Mouse (Mus musculus): ENCODE measurements around the gene Fam206a. TPM values are rescaled to one million over a fixed set of nuclear protein-coding genes. Genes with fewer than 3 reads are reported as not detected.
A peak's percentile ranks its signal among the peaks of the same experiment; 100 is the strongest.

The Fam206a gene
- total RNA-seq, 2 experiments from 2014 or later, result 17.5 to 18.1 TPM

- Histone ChIP-seq H3K4me3 (no peak overlapping the region), H3K27ac (no peak overlapping the region)
- intact Hi-C loops (cut with DNase I), result no loop called here
- no peak for TF ChIP-seq CTCF (IDR thresholded peaks at IDR 0.05)
- no peak for DNase-seq (ENCODE audit: extremely low spot score in 1 of 2, low spot score in 2 of 2)
Observed at GRCm38 (mm10) chr4:56815131-56815530, 13.0 kb downstream of the Fam206a start.

GRCm38 (mm10) chr4:56820017-56820550, 17.9 kb downstream of the Fam206a start:
- peak; percentile 91 for TF ChIP-seq CTCF (IDR thresholded peaks at IDR 0.05)
- intact Hi-C loops (cut with DNase I), result no loop called here
- Histone ChIP-seq H3K4me3 (no peak overlapping the region), H3K27ac (peak overlapping the region; percentile 51)
- DNase-seq (ENCODE audit: extremely low spot score in 1 of 2, low spot score in 2 of 2), result no peak

- no peak for TF ChIP-seq CTCF (IDR thresholded peaks at IDR 0.05)
- intact Hi-C loops (cut with DNase I), result no loop called here
- DNase-seq (ENCODE audit: extremely low spot score in 1 of 2, low spot score in 2 of 2), result no peak
- no peak overlapping the region for H3K4me3 ChIP-seq
- no peak overlapping the region for H3K27ac ChIP-seq
Observed at GRCm38 (mm10) chr4:56824231-56824630, 22.1 kb downstream of the Fam206a start.

GRCm38 (mm10) chr4:56828932-56829331, 26.8 kb downstream of the Fam206a start:
- DNase-seq (ENCODE audit: extremely low spot score in 1 of 2, low spot score in 2 of 2), result no peak
- no peak overlapping the region for H3K4me3 ChIP-seq
- TF ChIP-seq CTCF (IDR thresholded peaks at IDR 0.05), result no peak
- peak overlapping the region; percentile 44; the same call in 1 of the 2 replicates for H3K27ac ChIP-seq
- intact Hi-C loops (cut with DNase I), result no loop called here

GRCm38 (mm10) chr4:56829511-56829921, 27.4 kb downstream of the Fam206a start:
- DNase-seq (ENCODE audit: extremely low spot score in 1 of 2, low spot score in 2 of 2), result peak in 1 of 2 experiments; percentile 37
- TF ChIP-seq CTCF (IDR thresholded peaks at IDR 0.05), result no peak
- intact Hi-C loops (cut with DNase I), result no loop called here
- Histone ChIP-seq H3K27ac (peak overlapping the region; percentile 40; the same call in 1 of the 2 replicates), H3K4me3 (no peak overlapping the region)

GRCm38 (mm10) chr4:56831013-56831609, 29.0 kb downstream of the Fam206a start:
- TF ChIP-seq CTCF (IDR thresholded peaks at IDR 0.05), result no peak
- H3K4me3 ChIP-seq, result no peak overlapping the region
- intact Hi-C loops (cut with DNase I), result no loop called here

GRCm38 (mm10) chr4:56831998-56832397, 29.9 kb downstream of the Fam206a start:
- no peak overlapping the region for H3K4me3 ChIP-seq
- intact Hi-C loops (cut with DNase I), result no loop called here
- DNase-seq (ENCODE audit: extremely low spot score in 1 of 2, low spot score in 2 of 2), result no peak
- H3K27ac ChIP-seq, result no peak overlapping the region
- TF ChIP-seq CTCF (IDR thresholded peaks at IDR 0.05), result no peak

More at GRCm38 (mm10) chr4:56831013-56831609, 29.0 kb downstream of the Fam206a start:
- DNase-seq (ENCODE audit: extremely low spot score in 1 of 2, low spot score in 2 of 2), result no peak
- H3K27ac ChIP-seq, result no peak overlapping the region

- intact Hi-C loops (cut with DNase I), result no loop called here
- H3K27ac ChIP-seq, result no peak overlapping the region
- no peak for TF ChIP-seq CTCF (IDR thresholded peaks at IDR 0.05)
- no peak for DNase-seq (ENCODE audit: extremely low spot score in 1 of 2, low spot score in 2 of 2)
- H3K4me3 ChIP-seq, result no peak overlapping the region
Observed at GRCm38 (mm10) chr4:56837661-56838060, 35.5 kb downstream of the Fam206a start.

- TF ChIP-seq CTCF (IDR thresholded peaks at IDR 0.05), result no peak
- DNase-seq (ENCODE audit: extremely low spot score in 1 of 2, low spot score in 2 of 2), result no peak
- no peak overlapping the region for H3K4me3 ChIP-seq
- H3K27ac ChIP-seq, result no peak overlapping the region
- intact Hi-C loops (cut with DNase I), result no loop called here
Observed at GRCm38 (mm10) chr4:56840297-56840696, 38.2 kb downstream of the Fam206a start.

GRCm38 (mm10) chr4:56842501-56842900, 40.4 kb downstream of the Fam206a start:
- DNase-seq (ENCODE audit: extremely low spot score in 1 of 2, low spot score in 2 of 2), result no peak
- H3K4me3 ChIP-seq, result no peak overlapping the region
- intact Hi-C loops (cut with DNase I), result no loop called here
- H3K27ac ChIP-seq, result no peak overlapping the region
- no peak for TF ChIP-seq CTCF (IDR thresholded peaks at IDR 0.05)

GRCm38 (mm10) chr4:56843963-56844362, 41.8 kb downstream of the Fam206a start:
- Histone ChIP-seq H3K27ac (no peak overlapping the region), H3K4me3 (no peak overlapping the region)
- intact Hi-C loops (cut with DNase I), result no loop called here
- no peak for DNase-seq (ENCODE audit: extremely low spot score in 1 of 2, low spot score in 2 of 2)
- TF ChIP-seq CTCF (IDR thresholded peaks at IDR 0.05), result peak; percentile 18

GRCm38 (mm10) chr4:56844911-56845310, 42.8 kb downstream of the Fam206a start:
- intact Hi-C loops (cut with DNase I), result no loop called here
- Histone ChIP-seq H3K4me3 (no peak overlapping the region), H3K27ac (no peak overlapping the region)
- no peak for DNase-seq (ENCODE audit: extremely low spot score in 1 of 2, low spot score in 2 of 2)
- TF ChIP-seq CTCF (IDR thresholded peaks at IDR 0.05), result no peak; the same call in 1 of the 2 replicates

Data from left cerebral cortex, adult 2 months (tissue).